Mouse (Mus musculus) ES-E14 (cell line): ENCODE measurements around the gene Selenow. TPM values are rescaled to one million over a fixed set of nuclear protein-coding genes. Genes with fewer than 3 reads are reported as not detected.
A peak's percentile ranks its signal among the peaks of the same experiment; 100 is the strongest.

Experiments used
- DNase-seq: peaks from one replicate; pipeline ENCODE4 v3.0.0-alpha.2; 2013; ENCODE audit warnings: low read depth, low spot score
- H3K27ac ChIP-seq: 2 replicates; pipeline ENCODE4 v1.5.1; 2012; ENCODE audit warnings: low read depth, mild to moderate bottlenecking, low read length, moderate library complexity, mixed read lengths; ENCODE audit not compliant: poor library complexity, insufficient read depth, severe bottlenecking
- H3K36me3 ChIP-seq: 2 replicates; pipeline ENCODE4 v1.6.1; 2012; ENCODE audit warnings: mild to moderate bottlenecking, low read length, moderate library complexity, mixed read lengths; ENCODE audit not compliant: control insufficient read depth, poor library complexity, insufficient read depth, severe bottlenecking
- H3K4me1 ChIP-seq, 2 experiments: fragments of 150-350 bp in 1 of 2; sonication (generic) in 1 of 2; 2 replicates each; pipeline ENCODE4 v1.6.1; 2012; ENCODE audit warnings: low read length in 2 of 2, mild to moderate bottlenecking in 1 of 2, mixed read lengths in 1 of 2; ENCODE audit not compliant: control insufficient read depth in 2 of 2, insufficient read depth in 2 of 2, poor library complexity in 1 of 2
- H3K4me3 ChIP-seq, 2 experiments: fragments of 150-350 bp in 1 of 2; sonication (generic) in 1 of 2; 2 replicates each; pipeline ENCODE4 v1.5.1; 2012; ENCODE audit warnings: low read length in 2 of 2, low read depth in 1 of 2, mild to moderate bottlenecking in 1 of 2, mixed read lengths in 1 of 2; ENCODE audit not compliant: insufficient read depth in 1 of 2, poor library complexity in 1 of 2, severe bottlenecking in 1 of 2
- H3K9ac ChIP-seq: 2 replicates; pipeline ENCODE4 v1.6.1; 2012; ENCODE audit warnings: low read depth, mild to moderate bottlenecking, low read length, mixed read lengths; ENCODE audit not compliant: poor library complexity, insufficient read depth, severe bottlenecking
- H3K9me3 ChIP-seq: fragments of 150-350 bp; sonication (generic); 2 replicates; pipeline ENCODE4 v1.6.1; 2012; ENCODE audit warnings: low read depth, mild to moderate bottlenecking, low read length; ENCODE audit not compliant: control insufficient read depth, insufficient read depth
- CHD2 ChIP-seq: IDR thresholded peaks from 2 replicates; pipeline ENCODE4 v1.6.1; 2014; ENCODE audit warnings: mild to moderate bottlenecking, low read depth, low read length, inconsistent platforms
- HCFC1 ChIP-seq: IDR thresholded peaks from 2 replicates; pipeline ENCODE4 v1.6.1; 2012; ENCODE audit warnings: low read length, inconsistent platforms, borderline replicate concordance; ENCODE audit not compliant: insufficient read depth
- MAFK ChIP-seq: IDR thresholded peaks from 2 replicates; pipeline ENCODE4 v1.6.1; 2014; ENCODE audit warnings: mild to moderate bottlenecking, low read depth, low read length, inconsistent platforms; ENCODE audit not compliant: insufficient read depth
- ZC3H11A ChIP-seq: IDR thresholded peaks from 2 replicates; pipeline ENCODE4 v1.6.1; 2012; ENCODE audit warnings: low read depth, mild to moderate bottlenecking, inconsistent platforms, low read length, borderline replicate concordance
- ZNF384 ChIP-seq: IDR thresholded peaks from 2 replicates; pipeline ENCODE4 v1.6.1; 2012; ENCODE audit warnings: low read depth, low read length, inconsistent platforms
- in situ Hi-C, 2 experiments: fragments of 600-800 bp; cut with MboI; formaldehyde crosslinking; loops; one replicate each; pipeline ENCODE4 v1.15.1; 2025; ENCODE audit warnings: low sequenced_read_pairs in 2 of 2, inconsistent platforms in 1 of 2; ENCODE audit not compliant: unreplicated experiment in 2 of 2
- total RNA-seq: library from RNA; depleted of rRNA; stranded (reverse); fragments of 300-350 nt; gene quantifications from 2 replicates; pipeline ENCODE4 v1.2.3, GENCODE M21; 2012

Gene Selenow
- total RNA-seq, 1 experiment: 54.0 TPM

- no peak overlapping the region for H3K4me3 ChIP-seq
- no peak for TF ChIP-seq HCFC1
- TF ChIP-seq MAFK: no peak
- TF ChIP-seq ZC3H11A: no peak
- TF ChIP-seq CHD2: no peak
- TF ChIP-seq ZNF384: no peak
- no peak overlapping the region for H3K27ac ChIP-seq
- in situ Hi-C loops: loop anchor here in 1 of 2 experiments (25.0 kb wide), 2 partner anchors 176 to 301 kb away; partner anchors contain the start of genes C5ar1, Inafm1 and Slc8a2
- DNase-seq: no peak
- no peaks in the 10 kb centered on the region for H3K36me3 ChIP-seq
- no peaks in the 10 kb centered on the region for H3K9me3 ChIP-seq
- peaks cover 0 to 18% of the 10 kb centered on the region in 2 experiments; a peak in 2 of 4 replicates for H3K4me1 ChIP-seq
- no peak overlapping the region for H3K9ac ChIP-seq
These were observed 39.0 kb upstream of the Selenow start for GRCm38 (mm10) chr7:15961239-15961638.

GRCm38 (mm10) chr7:15960691-15961090, 38.5 kb upstream of the Selenow start:
- in situ Hi-C loops: loop anchor here in 1 of 2 experiments (25.0 kb wide), 2 partner anchors 177 to 302 kb away; partner anchors contain the start of genes C5ar1, Inafm1 and Slc8a2
- TF ChIP-seq ZC3H11A (no peak), HCFC1 (no peak), CHD2 (no peak), MAFK (no peak)
- no peak overlapping the region for H3K27ac ChIP-seq

DNA sequence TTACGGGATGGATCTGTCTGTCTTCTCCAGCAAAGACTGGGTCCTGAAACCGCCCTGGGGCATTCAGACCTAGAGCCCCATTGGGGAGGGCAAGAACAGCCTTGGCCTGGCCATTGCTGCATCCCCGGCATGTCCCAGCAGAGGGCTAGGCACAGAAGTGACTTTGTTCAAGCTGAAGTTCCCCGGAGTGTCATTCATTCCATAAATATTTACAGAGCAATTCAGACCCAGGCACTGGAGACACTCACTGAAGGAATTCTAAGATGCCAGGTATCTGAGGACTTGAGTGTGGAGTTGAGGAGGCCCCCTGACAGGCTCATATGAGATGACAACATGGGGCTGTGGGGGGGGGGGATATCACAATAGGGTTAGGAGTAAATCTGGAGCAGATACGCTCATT, 33.9 kb upstream of the Selenow start:
- no peak overlapping the region for H3K4me3 ChIP-seq
- no peak overlapping the region for H3K27ac ChIP-seq
- peaks cover 3 to 10% of the 10 kb centered on the region in 2 experiments; a peak in 2 of 4 replicates for H3K4me1 ChIP-seq
- H3K9ac ChIP-seq: no peak overlapping the region
- in situ Hi-C loops: loop anchor here in 1 of 2 experiments (25.0 kb wide), 2 partner anchors 181 to 306 kb away; partner anchors contain the start of genes C5ar1, Inafm1 and Slc8a2
- TF ChIP-seq HCFC1 (no peak), CHD2 (no peak), MAFK (no peak), ZNF384 (no peak)
- H3K36me3 ChIP-seq: no peaks in the 10 kb centered on the region
- no peak for DNase-seq
- H3K9me3 ChIP-seq: no peaks in the 10 kb centered on the region

More at GRCm38 (mm10) chr7:15960691-15961090, 38.5 kb upstream of the Selenow start:
- H3K4me3 ChIP-seq: no peak overlapping the region
- H3K9me3 ChIP-seq: no peaks in the 10 kb centered on the region
- H3K9ac ChIP-seq: no peak overlapping the region
- H3K4me1 ChIP-seq: peaks cover 0 to 19% of the 10 kb centered on the region in 2 experiments; a peak in 2 of 4 replicates
- H3K36me3 ChIP-seq: no peaks in the 10 kb centered on the region
- no peak for DNase-seq

- Histone ChIP-seq H3K4me3 (peak overlapping the region; percentile 65 to 67), H3K9me3 (no peaks in the 10 kb centered on the region), H3K9ac (peak overlapping the region; percentile 54; the same call in 1 of the 2 replicates), H3K36me3 (no peaks in the 10 kb centered on the region), H3K4me1 (peaks cover 3 to 11% of the 10 kb centered on the region in 2 experiments; a peak in 2 of 4 replicates), H3K27ac (no peak overlapping the region)
- TF ChIP-seq ZC3H11A (no peak), MAFK (no peak), ZNF384 (no peak), CHD2 (no peak), HCFC1 (no peak)
- in situ Hi-C loops: loop anchor here in 1 of 2 experiments (25.0 kb wide), 2 partner anchors 182 to 307 kb away; partner anchors contain the start of genes C5ar1, Inafm1 and Slc8a2
- DNase-seq: no peak
These were observed 33.3 kb upstream of the Selenow start for GRCm38 (mm10) chr7:15955509-15955908.
